Mouse (Mus musculus): Measurements from ENCODE around the gene Gabarapl1.
A peak's percentile ranks its signal among the peaks of the same experiment; 100 is the strongest.

The Gabarapl1 gene

GRCm38 (mm10) chr6:129538555-129538954 lies 5.6 kb downstream of the Gabarapl1 start:
- DNase-seq: no peak

GRCm38 (mm10) chr6:129541931-129542330 lies 9.0 kb downstream of the Gabarapl1 start:
- DNase-seq: peak; percentile 40 to 43

GRCm38 (mm10) chr6:129542540-129542939 lies 9.6 kb downstream of the Gabarapl1 start:
- DNase-seq: peak; percentile 6 to 15

- DNase-seq: peak; percentile 82 to 87
Observed at GRCm38 (mm10) chr6:129543709-129544606, 11.0 kb downstream of the Gabarapl1 start.

- no peak for DNase-seq
Observed at GRCm38 (mm10) chr6:129547277-129547676, 14.3 kb downstream of the Gabarapl1 start.

- no peak for DNase-seq
Observed at GRCm38 (mm10) chr6:129548009-129548408, 15.0 kb downstream of the Gabarapl1 start.

DNA sequence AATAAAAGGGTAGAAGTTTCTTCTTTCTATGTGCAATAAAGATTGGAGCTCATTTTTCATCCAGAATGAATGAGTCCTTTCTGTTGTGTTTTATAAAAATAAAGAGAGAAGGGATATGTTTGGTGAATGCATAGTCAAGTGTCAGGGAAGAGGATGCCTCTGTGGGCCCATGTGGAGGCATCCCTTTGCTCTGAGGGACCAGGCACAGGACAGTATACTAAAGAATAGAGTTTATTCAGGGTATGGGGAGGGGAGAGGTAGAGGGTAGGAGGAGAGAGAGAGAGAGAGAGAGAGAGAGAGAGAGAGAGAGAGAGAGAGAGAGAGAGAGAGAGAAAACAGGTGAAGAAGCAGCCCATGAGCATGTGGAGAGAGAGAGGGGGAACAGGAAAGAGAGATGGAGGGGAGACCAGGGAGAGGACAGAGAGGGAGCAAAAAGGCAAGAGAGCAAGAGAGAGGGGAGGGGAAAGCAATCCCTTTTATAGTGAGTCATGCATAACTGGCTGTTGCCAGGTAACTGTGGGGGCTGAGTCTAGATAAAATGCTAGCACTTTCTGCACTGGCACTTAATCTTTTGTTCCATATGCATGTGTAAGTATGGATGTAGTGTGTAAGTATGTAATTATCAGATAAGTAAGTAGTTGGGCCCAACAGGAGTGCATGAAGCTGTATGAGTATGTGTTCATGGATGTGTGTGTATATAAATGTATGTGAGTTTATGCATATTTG lies 24.5 kb downstream of the Gabarapl1 start:
- no peak for DNase-seq

- peak; percentile 86 to 87 for DNase-seq
Observed at GRCm38 (mm10) chr6:129558946-129559640, 26.1 kb downstream of the Gabarapl1 start.

- DNase-seq: no peak
Observed at GRCm38 (mm10) chr6:129559641-129560027, 26.7 kb downstream of the Gabarapl1 start.

- no peak for DNase-seq
Observed at GRCm38 (mm10) chr6:129565257-129565656, 32.3 kb downstream of the Gabarapl1 start.

- DNase-seq: peak in 1 of 2 experiments; percentile 2
Observed at GRCm38 (mm10) chr6:129575315-129575714, 42.4 kb downstream of the Gabarapl1 start.

- no peak for DNase-seq
Observed at GRCm38 (mm10) chr6:129577605-129578004, 44.6 kb downstream of the Gabarapl1 start, which contains the start of gene Klre1. Klre1 (plus strand) TSS chr6:129577905.

- DNase-seq: peak in 1 of 2 experiments; percentile 7
Observed at GRCm38 (mm10) chr6:129581274-129581673, 48.3 kb downstream of the Gabarapl1 start.

- DNase-seq: no peak
Observed at GRCm38 (mm10) chr6:129581896-129582295, 48.9 kb downstream of the Gabarapl1 start.

DNA sequence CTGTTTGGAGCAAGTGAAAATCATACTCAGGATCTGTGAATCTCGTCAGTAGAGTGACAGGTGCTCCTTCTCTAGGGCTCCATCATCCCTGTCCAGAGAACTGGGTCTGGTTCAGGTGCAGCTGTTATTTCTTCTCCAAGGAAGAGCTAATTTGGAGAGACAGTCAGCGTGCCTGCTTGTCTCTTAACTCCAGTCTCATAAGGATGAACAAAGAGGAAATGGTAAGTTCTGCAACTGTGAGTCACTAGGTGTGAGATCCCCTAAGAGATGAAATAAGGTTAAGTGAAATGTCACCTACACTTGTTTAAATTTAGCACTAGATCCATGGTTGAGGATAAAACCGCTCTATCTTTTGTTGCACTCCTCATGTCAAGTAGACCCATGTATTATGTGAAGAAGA lies 50.1 kb downstream of the Gabarapl1 start:
- DNase-seq: no peak

GRCm38 (mm10) chr6:129591508-129591907 lies 58.5 kb downstream of the Gabarapl1 start, which contains the start of gene Klrd1:
Klrd1 (plus strand) TSS chr6:129591782.
- no peak for DNase-seq
